Comparison of ENCODE assay signal across 22 mouse cellular contexts in the genomic region with DNA sequence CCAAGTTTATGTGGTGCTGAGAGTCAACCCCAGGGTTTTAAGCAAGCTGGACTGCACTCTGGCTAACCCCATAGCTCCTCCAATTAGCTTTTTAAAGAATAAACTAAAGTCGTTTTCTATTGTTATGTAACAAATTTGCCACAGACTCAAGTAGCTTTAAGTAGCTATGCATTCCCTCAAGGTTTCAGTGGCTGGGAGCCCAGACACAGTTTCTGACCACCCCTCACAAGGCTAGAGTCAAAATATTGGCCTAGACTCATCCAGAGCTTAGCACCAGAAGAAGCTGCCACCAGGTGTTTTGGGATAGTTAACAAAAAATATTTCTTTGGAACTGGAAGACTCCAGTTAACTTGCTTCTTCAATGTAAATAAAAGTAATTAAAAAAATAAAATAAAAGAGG.
DNase-seq lines count a peak whose midpoint lies in the region; ATAC-seq and TF ChIP-seq lines count a peak whose summit lies in the region.
"Had no signal": no experiment of that assay in that cellular context is flagged by ENCODE, and none has a peak within 500 bp of the region (broad histone marks: within the 10 kb centered on the region; RNA-seq: fewer than 3 reads in every experiment).

No protein-coding gene starts in this region.

- TF ChIP-seq CTCF in lung, embryonic 14.5 days (IDR thresholded peaks at IDR 0.05; ENCODE audit: low read depth) = no peak

- no peaks in the 10 kb centered on the region for H3K36me3 ChIP-seq in embryonic facial prominence, embryonic 14.5 days (ENCODE audit: control insufficient read depth, insufficient read depth, low read length)
- no peaks in the 10 kb centered on the region for H3K36me3 ChIP-seq in embryonic facial prominence, embryonic 10.5 days (replicated peaks)
- H3K36me3 ChIP-seq in kidney, embryonic 15.5 days = no peaks in the 10 kb centered on the region
- H3K36me3 ChIP-seq in lung, embryonic 14.5 days (ENCODE audit: insufficient read depth) = no peaks in the 10 kb centered on the region
- H3K36me3 ChIP-seq in midbrain, embryonic 11.5 days (ENCODE audit: control insufficient read depth, insufficient read depth, low read length) = no peaks in the 10 kb centered on the region
- H3K36me3 ChIP-seq in midbrain, embryonic 15.5 days (replicated peaks) = no peaks in the 10 kb centered on the region
- H3K36me3 ChIP-seq: embryonic facial prominence, embryonic 13.5 days; G1E had no signal

- peak; percentile 46 for DNase-seq in embryonic facial prominence, embryonic 14.5 days (ENCODE audit: low spot score)
- DNase-seq in embryonic facial prominence, embryonic 10.5 days (ENCODE audit: low spot score) = no peak
- no peak for DNase-seq in kidney, postnatal 36 days
- DNase-seq in lung, embryonic 14.5 days = peak; percentile 25
- DNase-seq in lung, postnatal 25 days (ENCODE audit: low spot score) = no peak
- peak; percentile 12 for DNase-seq in midbrain, embryonic 11.5 days (ENCODE audit: low spot score, missing footprints)
- DNase-seq: adrenal gland, adult 8-10 months; adrenal gland, postnatal 14 days; adrenal gland, postnatal 36 days; B cell, adult 2 months; cerebellum, adult 11-12 months; cerebellum, adult 2 months; cerebellum, adult 9-10 months; cerebellum, postnatal 10 days; cerebellum, postnatal 25 days had no signal

- no peak overlapping the region for H3K4me3 ChIP-seq in embryonic facial prominence, embryonic 14.5 days (ENCODE audit: low read depth, low read length)
- no peak overlapping the region for H3K4me3 ChIP-seq in embryonic facial prominence, embryonic 10.5 days
- H3K4me3 ChIP-seq in kidney, embryonic 15.5 days (replicated peaks) = no peak overlapping the region
- H3K4me3 ChIP-seq in lung, embryonic 14.5 days (ENCODE audit: low read depth, low read length) = no peak overlapping the region
- no peak overlapping the region for H3K4me3 ChIP-seq in midbrain, embryonic 11.5 days (ENCODE audit: low read depth, low read length)
- no peak overlapping the region for H3K4me3 ChIP-seq in midbrain, embryonic 15.5 days
- H3K4me3 ChIP-seq: embryonic facial prominence, embryonic 13.5 days had no signal

- ATAC-seq in embryonic facial prominence, embryonic 14.5 days (ENCODE audit: low read depth) = no peak
- no peak for ATAC-seq in kidney, embryonic 15.5 days (replicated peaks; ENCODE audit: low FRiP score)
- ATAC-seq in lung, embryonic 14.5 days (ENCODE audit: insufficient read depth) = 0 out of 2 replicates have a peak, but pooled peaks have one; percentile 2
- no peak for ATAC-seq in midbrain, embryonic 11.5 days (ENCODE audit: low FRiP score)
- no peak for ATAC-seq in midbrain, embryonic 15.5 days (replicated peaks)
- ATAC-seq: activated CD4-positive, CD25-positive, alpha-beta regulatory T cell, adult 4 months; CD4-positive, CD25-positive, alpha-beta regulatory T cell, adult 4 months; Patski had no signal

- H3K27me3 ChIP-seq in embryonic facial prominence, embryonic 14.5 days (replicated peaks; ENCODE audit: control insufficient read depth, insufficient read depth, low read length) = no peaks in the 10 kb centered on the region
- H3K27me3 ChIP-seq in embryonic facial prominence, embryonic 10.5 days (replicated peaks; ENCODE audit: low read depth, poor library complexity, severe bottlenecking) = no peaks in the 10 kb centered on the region
- no peaks in the 10 kb centered on the region for H3K27me3 ChIP-seq in kidney, embryonic 15.5 days
- no peaks in the 10 kb centered on the region for H3K27me3 ChIP-seq in lung, embryonic 14.5 days (ENCODE audit: insufficient read depth, low read length)
- H3K27me3 ChIP-seq in midbrain, embryonic 11.5 days (ENCODE audit: control insufficient read depth, insufficient read depth, low read length) = no peaks in the 10 kb centered on the region
- H3K27me3 ChIP-seq in midbrain, embryonic 15.5 days (replicated peaks) = no peaks in the 10 kb centered on the region
- H3K27me3 ChIP-seq: embryonic facial prominence, embryonic 13.5 days; Patski had no signal

- no peak overlapping the region for H3K9ac ChIP-seq in embryonic facial prominence, embryonic 14.5 days (ENCODE audit: low read depth, low read length)
- H3K9ac ChIP-seq in kidney, embryonic 15.5 days = no peak overlapping the region
- H3K9ac ChIP-seq in lung, embryonic 14.5 days = no peak overlapping the region
- no peak overlapping the region for H3K9ac ChIP-seq in midbrain, embryonic 11.5 days (ENCODE audit: low read length)
- H3K9ac ChIP-seq in midbrain, embryonic 15.5 days = no peak overlapping the region
- H3K9ac ChIP-seq: embryonic facial prominence, embryonic 13.5 days had no signal

- H3K27ac ChIP-seq in embryonic facial prominence, embryonic 14.5 days (replicated peaks; ENCODE audit: low read depth, low read length) = no peak overlapping the region
- H3K27ac ChIP-seq in embryonic facial prominence, embryonic 10.5 days (replicated peaks) = no peak overlapping the region
- H3K27ac ChIP-seq in kidney, embryonic 15.5 days = 0 out of 2 replicates have a peak overlapping the region, but pooled peaks have one; percentile 27
- H3K27ac ChIP-seq in lung, embryonic 14.5 days (ENCODE audit: low read depth) = no peak overlapping the region
- H3K27ac ChIP-seq in midbrain, embryonic 11.5 days (ENCODE audit: low read depth, low read length) = no peak overlapping the region
- H3K27ac ChIP-seq in midbrain, embryonic 15.5 days = no peak overlapping the region
- H3K27ac ChIP-seq: embryonic facial prominence, embryonic 13.5 days had no signal

- no peaks in the 10 kb centered on the region for H3K9me3 ChIP-seq in embryonic facial prominence, embryonic 14.5 days (ENCODE audit: control insufficient read depth, low read length)
- no peaks in the 10 kb centered on the region for H3K9me3 ChIP-seq in embryonic facial prominence, embryonic 10.5 days
- no peaks in the 10 kb centered on the region for H3K9me3 ChIP-seq in kidney, embryonic 15.5 days (replicated peaks)
- H3K9me3 ChIP-seq in lung, embryonic 14.5 days (ENCODE audit: low read depth, low read length) = no peaks in the 10 kb centered on the region
- no peaks in the 10 kb centered on the region for H3K9me3 ChIP-seq in midbrain, embryonic 11.5 days (ENCODE audit: control insufficient read depth, low read length)
- H3K9me3 ChIP-seq in midbrain, embryonic 15.5 days = no peaks in the 10 kb centered on the region
- H3K9me3 ChIP-seq: embryonic facial prominence, embryonic 13.5 days had no signal

- H3K4me2 ChIP-seq in embryonic facial prominence, embryonic 14.5 days (ENCODE audit: low read depth, low read length) = no peak overlapping the region
- no peak overlapping the region for H3K4me2 ChIP-seq in kidney, embryonic 15.5 days
- H3K4me2 ChIP-seq in lung, embryonic 14.5 days = no peak overlapping the region
- no peak overlapping the region for H3K4me2 ChIP-seq in midbrain, embryonic 11.5 days
- H3K4me2 ChIP-seq in midbrain, embryonic 15.5 days = no peak overlapping the region
- H3K4me2 ChIP-seq: embryonic facial prominence, embryonic 13.5 days had no signal

- 40% methylated on average over 1 of the region's 1 CpGs for WGBS in embryonic facial prominence, embryonic 14.5 days
- 68% methylated on average over 1 of the region's 1 CpGs for WGBS in embryonic facial prominence, embryonic 10.5 days
- WGBS in kidney, embryonic 15.5 days = 50% methylated on average over 1 of the region's 1 CpGs
- 36% methylated on average over 1 of the region's 1 CpGs for WGBS in lung, embryonic 14.5 days
- WGBS in midbrain, embryonic 11.5 days = 81% methylated on average over 1 of the region's 1 CpGs
- 69% methylated on average over 1 of the region's 1 CpGs for WGBS in midbrain, embryonic 15.5 days

- 0 out of 2 replicates have a peak, but pooled peaks cover 11% of the 10 kb centered on the region for H3K4me1 ChIP-seq in embryonic facial prominence, embryonic 14.5 days (ENCODE audit: control insufficient read depth, insufficient read depth, low read length)
- H3K4me1 ChIP-seq in embryonic facial prominence, embryonic 10.5 days = peaks cover 14% of the 10 kb centered on the region
- H3K4me1 ChIP-seq in kidney, embryonic 15.5 days = peaks cover 5% of the 10 kb centered on the region; the same call in 1 of the 2 replicates
- peaks cover 13% of the 10 kb centered on the region; the same call in 1 of the 2 replicates for H3K4me1 ChIP-seq in lung, embryonic 14.5 days (ENCODE audit: insufficient read depth)
- peaks cover 8% of the 10 kb centered on the region for H3K4me1 ChIP-seq in midbrain, embryonic 11.5 days (ENCODE audit: control insufficient read depth, insufficient read depth, low read length)
- peaks cover 5% of the 10 kb centered on the region for H3K4me1 ChIP-seq in midbrain, embryonic 15.5 days

Comparison
In these comparisons a context has a peak if more than half of its experiments do, and no peak if none do; other contexts are left out.
1. DNase-seq: peak in embryonic facial prominence, embryonic 14.5 days (single experiment), lung, embryonic 14.5 days (single experiment) and midbrain, embryonic 11.5 days (single experiment); none in embryonic facial prominence, embryonic 10.5 days (single experiment), kidney, postnatal 36 days (0 of 2) and lung, postnatal 25 days (single experiment).